Mouse (Mus musculus) C2C12 (cell line): ENCODE results near the gene Smim24.

Experiments
- CEBPB ChIP-seq: IDR thresholded peaks from one replicate; pipeline ENCODE4 v1.6.1; 2011; ENCODE audit warnings: low read depth, mild to moderate bottlenecking, control low read depth, moderate library complexity
- CTCF ChIP-seq: IDR thresholded peaks from one replicate; pipeline ENCODE4 v1.5.1; 2011; ENCODE audit not compliant: control insufficient read depth, insufficient read depth, insufficient read length
- FOSL1 ChIP-seq: IDR thresholded peaks from one replicate; pipeline ENCODE4 v1.8.0; 2011; ENCODE audit warnings: mild to moderate bottlenecking, low read length; ENCODE audit not compliant: poor library complexity, insufficient read depth, severe bottlenecking
- MAX ChIP-seq: IDR thresholded peaks from one replicate; pipeline ENCODE4 v1.6.1; 2011; ENCODE audit warnings: mild to moderate bottlenecking, control low read depth
- MYOD1 ChIP-seq: IDR thresholded peaks from one replicate; pipeline ENCODE4 v1.6.1; 2011; ENCODE audit warnings: low read depth; ENCODE audit not compliant: control insufficient read depth, insufficient read length
- USF1 ChIP-seq: IDR thresholded peaks from one replicate; pipeline ENCODE4 v1.6.1; 2011; ENCODE audit warnings: low read depth, mild to moderate bottlenecking, control low read depth, moderate library complexity

GRCm38 (mm10) chr10:81429605-81430061 is 36.8 kb downstream of the Smim24 start:
- no peak for TF ChIP-seq CTCF
- TF ChIP-seq USF1, result no peak
- TF ChIP-seq CEBPB, result no peak
- no peak for TF ChIP-seq MYOD1
- no peak for TF ChIP-seq FOSL1
- no peak for TF ChIP-seq MAX
